Mouse (Mus musculus): ENCODE measurements around the gene Gm3448.
"Not testable (repeated sequence)": the region's sequence is repeated elsewhere in the genome, so short reads cannot be mapped to it uniquely, and the experiment has no call there.

Gm3448 gene

DNA sequence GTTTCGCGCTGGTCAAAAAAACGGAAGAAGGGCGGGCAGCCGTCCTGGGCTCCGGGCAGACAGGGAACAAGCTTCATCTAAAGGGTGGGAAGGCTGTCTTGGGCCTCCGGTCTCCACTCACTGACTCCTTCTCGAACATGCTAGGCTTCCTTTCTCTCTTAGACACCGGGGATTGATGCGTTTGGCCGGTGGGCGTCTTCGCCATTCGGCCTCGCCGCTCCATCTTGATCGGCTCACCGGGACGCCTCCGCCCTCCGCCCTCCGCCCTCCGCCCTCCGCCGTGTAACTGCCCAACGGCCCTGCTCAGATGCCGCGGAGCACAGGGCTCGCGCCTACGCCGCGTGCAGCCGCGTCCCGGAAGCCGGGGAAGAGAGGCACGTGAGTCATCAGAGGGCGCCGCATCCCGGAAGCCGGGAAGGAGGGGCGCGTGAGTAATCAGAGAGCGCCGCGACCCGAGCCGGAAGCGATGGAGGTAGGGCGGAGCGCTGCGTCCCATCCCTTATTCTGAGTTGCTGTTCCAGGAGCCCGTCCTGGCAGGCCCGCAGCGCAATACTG lies at the start of gene Gm3448, which contains the start of the genes Ermard and Tcte3:
Gene Gm3448 (minus strand): TSS at position 363 of the 555 bp plus-strand sequence.
Gene Ermard (plus strand): TSS at position 34 of the 555 bp plus-strand sequence.
Gene Tcte3 (minus strand): TSS at position 314 of the 555 bp plus-strand sequence.
- peak in 1 of 2 experiments; percentile 54 for DNase-seq

DNA sequence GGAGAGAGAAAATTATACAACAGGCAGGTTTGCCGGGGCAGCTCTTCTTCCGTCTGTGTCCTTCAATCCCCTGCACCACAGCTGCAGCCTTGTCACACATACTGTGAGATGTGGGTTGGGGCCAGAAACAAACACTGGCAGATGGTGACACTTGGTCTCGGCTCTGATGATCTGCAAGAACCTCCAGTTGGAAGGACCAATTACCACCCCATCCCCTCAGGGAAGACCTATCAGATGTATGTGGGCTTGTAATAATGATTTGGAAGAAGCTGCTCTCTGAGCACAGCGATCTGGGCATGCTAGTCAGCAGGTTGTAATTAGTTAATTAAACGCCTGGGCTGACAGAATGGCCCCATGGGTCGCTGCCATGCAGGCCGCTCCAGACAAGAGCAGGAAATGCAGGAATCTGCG lies 47.3 kb upstream of the Gm3448 start:
- DNase-seq, result no peak

- DNase-seq, result no peak
Observed at GRCm38 (mm10) chr17:15088166-15088565, 46.8 kb upstream of the Gm3448 start.

GRCm38 (mm10) chr17:15085006-15085405 lies 43.7 kb upstream of the Gm3448 start:
- no peak for DNase-seq

DNA sequence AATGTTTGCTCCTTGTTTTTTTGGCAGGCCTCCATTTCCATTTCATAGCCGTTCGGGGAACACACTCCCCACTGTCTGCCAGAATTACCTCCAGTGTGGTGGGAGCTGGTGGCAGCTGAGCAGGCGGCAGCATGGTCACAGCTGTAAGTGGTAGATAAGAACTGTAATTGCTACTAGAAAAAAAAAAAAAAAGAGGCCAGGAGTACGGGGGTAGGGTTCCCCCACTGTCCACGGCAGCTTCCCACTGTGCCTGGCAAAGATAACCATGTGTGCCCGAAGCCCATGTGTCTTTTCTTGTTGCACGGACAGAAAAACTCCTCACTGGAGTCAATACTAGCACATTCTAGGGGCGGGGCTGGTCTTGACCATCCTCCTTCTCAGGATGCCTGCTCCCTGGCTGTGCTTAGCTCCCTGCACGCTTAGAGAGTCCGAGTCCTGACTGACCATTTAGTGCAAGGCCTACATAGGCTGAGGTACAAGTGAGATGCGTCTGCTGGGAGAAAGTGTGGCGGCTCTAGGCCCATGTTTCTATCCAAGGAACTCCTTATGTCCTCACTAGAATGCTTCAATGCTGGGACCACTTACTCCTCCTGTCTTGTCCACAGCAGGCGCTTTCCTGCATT lies 43.0 kb upstream of the Gm3448 start:
- no peak for DNase-seq

DNA sequence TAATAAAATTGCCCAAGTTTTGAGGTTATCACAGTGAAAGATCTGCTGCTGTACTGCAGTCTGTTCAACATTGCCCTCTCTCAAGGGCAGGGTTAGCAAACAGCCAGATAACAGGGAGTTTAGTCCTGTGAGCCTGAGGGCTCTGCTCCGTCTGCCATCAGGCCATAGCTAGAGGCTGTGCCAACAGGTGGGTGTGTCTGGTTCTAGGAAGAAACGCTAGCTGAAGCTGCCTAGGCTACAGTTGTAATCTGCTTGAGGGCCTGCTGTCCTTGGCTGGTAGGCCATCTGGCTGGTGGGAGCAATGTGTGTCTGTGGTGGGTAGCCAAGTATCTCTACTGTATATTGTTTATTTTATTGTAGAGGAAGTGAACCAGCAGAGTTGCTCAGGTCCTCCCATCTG lies 36.2 kb upstream of the Gm3448 start:
- DNase-seq, result no peak

DNA sequence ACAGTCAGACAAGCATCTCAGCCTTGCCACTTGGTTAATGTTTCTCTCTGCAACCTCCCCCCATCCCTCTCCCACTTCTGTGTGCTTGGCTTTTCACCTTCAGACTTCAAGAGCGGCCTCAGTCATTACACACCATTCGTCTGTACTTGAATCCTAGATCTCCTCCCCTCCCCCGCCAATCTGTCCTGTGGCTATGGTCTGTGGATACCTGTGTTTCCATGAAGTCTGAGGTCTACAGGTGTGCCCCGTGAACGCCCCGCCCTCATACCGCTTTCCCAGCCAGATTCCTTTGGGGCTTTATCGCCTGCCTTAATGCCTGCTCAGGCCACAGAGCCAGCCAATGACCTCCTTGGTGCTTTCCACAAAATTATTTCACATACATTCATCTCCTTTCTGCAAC lies 33.7 kb upstream of the Gm3448 start:
- peak; percentile 36 to 58 for DNase-seq

- no peak for DNase-seq
Observed at GRCm38 (mm10) chr17:15072211-15072610, 30.9 kb upstream of the Gm3448 start.

- peak; percentile 30 to 61 for DNase-seq
Observed at GRCm38 (mm10) chr17:15069124-15069523, 27.8 kb upstream of the Gm3448 start.

DNA sequence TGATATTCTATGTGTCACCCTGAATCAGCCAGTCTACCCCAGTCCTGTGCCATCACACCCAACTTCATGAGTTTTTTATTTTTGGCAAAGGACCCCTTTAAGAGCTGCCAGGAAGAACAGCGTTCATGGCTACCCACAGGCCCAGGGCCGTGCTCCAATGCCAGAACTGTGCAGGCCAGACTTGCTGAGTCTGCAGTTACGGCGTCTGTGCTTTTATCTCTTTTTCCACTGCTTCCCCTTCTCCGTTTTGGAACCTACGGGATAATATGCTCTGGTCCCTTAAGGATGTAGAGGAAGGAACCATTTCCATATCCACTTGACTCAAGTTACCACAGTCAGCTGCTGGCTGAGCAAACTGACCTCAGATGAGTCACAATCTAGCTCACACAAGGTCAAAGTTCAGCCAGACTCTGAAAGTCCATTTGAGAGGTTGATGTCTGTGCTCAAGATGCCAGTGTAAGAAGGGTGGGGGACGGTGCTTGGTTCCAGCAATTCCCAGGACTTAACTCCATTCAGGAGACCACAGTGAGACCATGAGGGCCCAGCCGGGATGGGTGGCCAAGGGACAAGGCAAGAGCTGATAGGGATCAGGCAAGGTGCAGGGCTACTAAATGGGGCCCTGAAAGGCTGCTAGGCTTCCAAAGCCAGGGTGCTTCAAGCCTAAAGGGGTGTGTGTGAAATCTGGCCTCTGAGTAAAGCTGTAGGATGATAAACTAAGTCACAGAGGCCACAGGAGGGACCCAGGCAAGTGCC lies 26.9 kb upstream of the Gm3448 start:
- DNase-seq, result peak; percentile 46 to 56

- peak; percentile 31 to 37 for DNase-seq
Observed at GRCm38 (mm10) chr17:15066911-15067310, 25.6 kb upstream of the Gm3448 start.

DNA sequence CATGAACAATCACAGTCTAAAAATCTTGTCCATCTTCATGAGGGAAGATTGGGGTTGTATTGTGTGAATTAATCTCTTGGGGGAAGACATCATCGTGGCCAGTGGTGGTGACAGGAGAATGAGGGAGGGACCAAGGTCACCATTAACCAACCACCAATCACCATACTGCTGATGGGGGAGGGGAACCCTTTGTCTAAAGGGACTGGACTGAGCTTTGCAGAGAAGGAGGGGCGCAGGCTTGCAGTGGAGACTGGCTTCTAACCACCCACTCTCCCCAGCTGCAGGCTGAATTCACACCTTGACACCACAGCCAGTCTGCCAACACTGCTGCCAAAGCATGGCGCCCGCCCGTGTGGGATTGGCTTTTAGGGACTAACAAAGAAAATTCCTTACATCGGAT lies 24.7 kb upstream of the Gm3448 start:
- peak in 1 of 2 experiments; percentile 3 for DNase-seq

GRCm38 (mm10) chr17:15065391-15066024 lies 24.2 kb upstream of the Gm3448 start:
- DNase-seq, result peak; percentile 69 to 77

DNA sequence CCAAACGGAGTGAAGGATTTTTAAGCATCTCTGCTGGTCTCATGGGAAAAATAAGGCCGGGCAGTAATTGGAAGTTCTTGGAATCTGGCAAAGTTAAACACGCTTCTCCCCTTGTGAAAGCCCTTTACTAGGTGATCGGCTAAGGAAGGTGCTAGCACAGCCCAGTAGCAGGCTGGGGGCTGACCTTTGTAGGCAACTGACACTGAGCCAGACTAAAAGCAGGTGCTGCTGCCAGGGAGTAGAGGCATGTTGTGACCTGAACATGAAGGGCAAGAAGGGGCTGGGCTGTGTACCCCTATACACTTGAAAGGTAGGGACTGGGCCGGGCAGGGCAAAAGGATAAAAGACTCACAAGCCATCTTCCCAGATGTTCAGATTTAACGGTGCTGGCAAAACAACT lies 19.0 kb upstream of the Gm3448 start:
- no peak for DNase-seq

- DNase-seq, result no peak
Observed at GRCm38 (mm10) chr17:15059646-15060045, 18.3 kb upstream of the Gm3448 start.

- DNase-seq, result no peak
Observed at GRCm38 (mm10) chr17:15058161-15058591, 16.8 kb upstream of the Gm3448 start.

GRCm38 (mm10) chr17:15055925-15056324 lies 14.6 kb upstream of the Gm3448 start:
- no peak for DNase-seq

DNA sequence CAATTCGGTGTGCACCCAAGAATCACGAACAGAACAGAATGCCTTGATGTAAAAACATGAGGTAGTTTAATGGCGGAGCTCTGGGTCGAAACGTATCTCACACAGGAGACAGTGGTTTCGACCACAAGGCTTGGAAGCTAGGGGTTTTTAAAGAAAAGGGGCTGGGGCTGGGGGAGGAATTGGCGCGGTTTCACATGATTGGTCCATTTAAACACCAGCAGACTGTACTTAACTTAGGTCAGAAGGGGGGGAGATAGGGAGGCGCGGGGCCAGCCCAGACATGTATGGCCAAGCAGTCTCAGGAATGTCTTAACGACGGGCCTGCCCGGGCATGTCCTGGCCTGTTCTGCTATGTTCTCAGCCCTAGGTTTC lies 12.5 kb upstream of the Gm3448 start:
- not testable (repeated sequence) for DNase-seq

GRCm38 (mm10) chr17:15053183-15053828 lies 12.0 kb upstream of the Gm3448 start:
- DNase-seq, result not testable (repeated sequence)

DNA sequence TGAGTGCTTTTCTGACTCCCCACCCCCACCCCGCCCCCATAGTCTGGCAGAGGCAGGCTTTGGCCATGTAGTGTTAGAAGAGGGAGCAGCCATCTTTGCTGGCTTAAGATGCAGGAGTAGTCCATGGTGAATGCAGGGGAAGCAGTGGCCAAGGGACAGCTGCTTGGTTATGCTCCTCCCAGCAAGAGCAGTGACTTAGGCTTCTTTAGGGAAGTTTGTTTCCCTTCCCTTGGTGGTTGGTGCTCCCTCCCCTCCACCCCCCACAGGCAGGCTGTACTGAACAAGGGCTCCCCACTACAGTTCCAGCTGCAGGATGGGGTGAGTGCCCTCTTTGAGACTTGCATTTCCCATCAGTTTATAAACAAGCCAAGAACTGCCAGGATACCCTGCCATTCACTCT lies 11.4 kb upstream of the Gm3448 start:
- not testable (repeated sequence) for DNase-seq

DNA sequence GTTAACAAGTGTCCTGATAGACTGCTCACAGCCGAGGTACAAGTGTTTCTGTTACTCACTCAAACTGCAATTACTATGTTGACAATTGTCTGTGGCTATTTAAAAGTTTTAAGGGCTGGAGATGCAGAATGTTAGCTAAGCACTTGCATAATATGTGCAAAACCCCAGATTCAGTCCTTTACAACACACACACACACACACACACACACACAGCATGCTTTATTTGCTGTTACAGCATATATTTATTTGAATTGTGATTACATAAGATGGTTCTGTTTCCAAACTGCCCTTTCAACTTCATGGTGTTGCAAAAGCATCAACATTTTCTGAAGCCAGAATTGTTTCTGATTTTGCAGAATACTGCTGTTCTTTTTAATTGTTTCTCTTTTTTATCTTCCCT lies 9.0 kb upstream of the Gm3448 start:
- not testable (repeated sequence) for DNase-seq

GRCm38 (mm10) chr17:15040455-15040854 lies 882 bp downstream of the Gm3448 start:
- DNase-seq, result not testable (repeated sequence)

DNA sequence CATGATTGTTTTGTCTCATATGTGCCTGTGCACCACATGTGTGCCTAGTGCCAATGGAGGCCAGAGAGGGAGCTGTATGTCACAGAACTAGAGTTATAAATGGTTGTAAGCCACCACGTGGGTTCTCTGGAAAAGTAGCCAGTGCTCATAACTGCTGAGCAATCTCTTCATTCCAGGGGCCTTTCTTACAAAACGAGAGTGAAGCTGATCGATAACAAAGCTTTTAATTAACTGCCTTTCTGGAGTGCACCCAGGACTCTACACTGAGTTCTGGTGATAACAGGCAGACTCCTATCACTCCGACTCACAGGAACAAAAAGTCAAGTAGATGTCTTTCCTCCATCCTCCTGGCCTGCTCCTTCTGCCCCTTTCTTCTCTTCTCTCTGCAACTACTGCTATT lies 9.9 kb downstream of the Gm3448 start:
- DNase-seq, result not testable (repeated sequence)

Data from kidney, postnatal 36 days (tissue).